Mouse (Mus musculus) brain, embryonic 14.5 days (tissue): Measurements from ENCODE around the gene Adra1b. TPM values are rescaled to one million over a fixed set of nuclear protein-coding genes. Genes with fewer than 3 reads are reported as not detected.

Source experiments
- DNase-seq: peaks from one replicate; pipeline ENCODE4 v3.0.0-alpha.2; 2011; ENCODE audit warnings: low read depth
- CTCF ChIP-seq: fragments of 200-500 bp; IDR thresholded peaks from 2 replicates; pipeline ENCODE4 v1.5.1; 2012; ENCODE audit warnings: inconsistent platforms, mild to moderate bottlenecking, moderate library complexity, borderline replicate concordance; ENCODE audit not compliant: insufficient read depth, insufficient read length; ENCODE audit errors: extremely low read depth
- POLR2A ChIP-seq: fragments of 200-500 bp; IDR thresholded peaks from 2 replicates; pipeline ENCODE4 v1.6.1; 2012; ENCODE audit warnings: mild to moderate bottlenecking, inconsistent platforms, borderline replicate concordance; ENCODE audit not compliant: poor library complexity, insufficient read depth, insufficient read length, severe bottlenecking; ENCODE audit errors: extremely low read depth
- polyA plus RNA-seq: library from polyadenylated mRNA; depleted of rRNA; stranded (reverse); fragments of >200 nt; gene quantifications from 2 replicates; pipeline ENCODE4 v1.2.3, GENCODE M21; 2012; rRNA removed

Adra1b gene
- polyA plus RNA-seq = 5.1 and 9.8 TPM in 2 replicates

DNA sequence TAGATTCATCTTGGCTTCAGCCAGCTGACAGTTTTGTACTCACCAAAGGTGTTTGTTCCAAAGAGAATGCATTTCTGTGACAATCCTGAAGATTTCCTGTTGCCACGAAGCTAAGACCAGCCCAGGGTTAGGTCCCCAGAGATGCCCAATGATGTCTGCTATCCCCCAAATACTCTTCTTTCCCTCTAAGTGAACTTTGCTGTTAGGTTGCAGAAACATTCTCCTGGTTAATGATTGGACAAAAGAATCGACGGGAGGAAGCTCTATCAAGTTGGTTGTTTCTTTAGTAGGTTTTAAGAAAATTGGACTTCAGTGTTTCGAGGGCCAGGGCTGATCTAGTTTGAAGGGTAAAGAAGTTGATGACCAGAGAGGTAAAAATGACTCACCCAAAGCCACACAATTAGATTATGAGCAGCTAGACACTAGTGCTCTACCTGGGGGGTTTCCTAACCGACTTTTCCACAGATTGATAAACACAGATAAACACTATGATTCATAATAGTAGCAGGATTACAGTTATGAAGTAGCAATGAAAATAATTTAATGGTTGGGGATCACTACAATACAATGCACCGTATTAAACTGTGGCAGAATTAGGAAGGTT is at the start of gene Adra1b:
Gene Adra1b, minus strand, starts transcription at position 160 of the 604 bp plus-strand sequence.
- TF ChIP-seq POLR2A (no peak), CTCF (no peak)
- DNase-seq = no peak

DNA sequence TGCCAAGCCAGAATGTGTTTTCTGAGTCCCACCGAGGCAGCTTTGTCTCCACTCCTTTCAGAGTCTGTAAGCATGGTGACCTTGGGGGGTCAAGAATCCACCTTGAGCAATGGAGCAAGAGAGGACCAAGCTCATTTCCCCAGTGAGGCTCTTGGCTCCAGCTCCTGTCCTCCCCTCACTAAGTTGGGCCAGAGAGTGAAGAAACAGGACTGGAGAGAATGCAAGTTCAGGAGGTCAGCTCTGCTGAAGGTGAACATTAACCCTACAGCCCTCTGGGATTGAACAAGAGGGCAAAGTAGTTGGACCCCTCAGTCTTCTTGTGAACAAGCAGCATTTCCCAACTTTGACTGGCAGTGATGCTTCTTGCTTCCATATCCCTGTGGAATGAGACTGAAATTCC is 49.3 kb upstream of the Adra1b start:
- DNase-seq = no peak

DNA sequence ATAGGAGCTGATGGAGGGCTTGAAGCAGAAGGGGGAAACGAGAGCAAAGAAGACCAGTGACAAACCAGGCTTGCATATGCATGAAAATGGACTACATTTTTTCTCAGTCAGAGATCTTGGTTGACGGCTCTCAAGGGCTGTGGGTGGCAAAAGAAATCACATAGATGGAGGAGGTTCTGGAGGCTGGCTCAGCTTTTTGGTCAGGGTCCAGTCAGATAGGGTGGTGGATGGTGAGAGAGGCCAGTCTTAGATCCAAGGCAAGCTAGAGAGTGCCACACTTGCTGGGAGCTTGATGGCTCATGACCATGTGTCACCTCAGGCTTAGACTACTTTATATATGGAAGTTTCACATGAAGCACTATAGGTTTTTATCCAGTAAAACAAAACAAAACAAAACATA is 42.8 kb upstream of the Adra1b start:
- no peak for DNase-seq
- TF ChIP-seq POLR2A (no peak), CTCF (no peak)

More for the DNA sequence above, 49.3 kb upstream of the Adra1b start:
- TF ChIP-seq CTCF (no peak), POLR2A (no peak)

DNA sequence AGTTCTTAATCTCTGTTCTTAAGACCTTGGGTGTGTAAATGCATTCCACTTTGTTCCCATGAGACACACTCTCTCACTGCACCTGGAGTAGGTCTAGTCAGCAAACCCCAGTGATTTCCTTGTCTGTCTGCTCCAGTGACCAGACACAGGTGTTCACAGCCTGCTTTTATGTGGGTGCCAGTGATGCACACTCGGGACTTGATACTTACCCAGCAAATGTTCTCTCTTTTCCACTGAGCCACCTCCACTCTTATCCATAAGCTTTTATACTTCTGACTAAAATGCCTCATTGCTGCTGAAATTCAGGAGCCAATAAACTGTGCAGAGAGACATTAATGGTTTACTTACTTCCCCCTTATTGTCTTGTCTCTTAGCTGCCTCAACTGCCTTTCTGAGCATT is 42.2 kb upstream of the Adra1b start:
- DNase-seq = no peak
- no peak for TF ChIP-seq CTCF

DNA sequence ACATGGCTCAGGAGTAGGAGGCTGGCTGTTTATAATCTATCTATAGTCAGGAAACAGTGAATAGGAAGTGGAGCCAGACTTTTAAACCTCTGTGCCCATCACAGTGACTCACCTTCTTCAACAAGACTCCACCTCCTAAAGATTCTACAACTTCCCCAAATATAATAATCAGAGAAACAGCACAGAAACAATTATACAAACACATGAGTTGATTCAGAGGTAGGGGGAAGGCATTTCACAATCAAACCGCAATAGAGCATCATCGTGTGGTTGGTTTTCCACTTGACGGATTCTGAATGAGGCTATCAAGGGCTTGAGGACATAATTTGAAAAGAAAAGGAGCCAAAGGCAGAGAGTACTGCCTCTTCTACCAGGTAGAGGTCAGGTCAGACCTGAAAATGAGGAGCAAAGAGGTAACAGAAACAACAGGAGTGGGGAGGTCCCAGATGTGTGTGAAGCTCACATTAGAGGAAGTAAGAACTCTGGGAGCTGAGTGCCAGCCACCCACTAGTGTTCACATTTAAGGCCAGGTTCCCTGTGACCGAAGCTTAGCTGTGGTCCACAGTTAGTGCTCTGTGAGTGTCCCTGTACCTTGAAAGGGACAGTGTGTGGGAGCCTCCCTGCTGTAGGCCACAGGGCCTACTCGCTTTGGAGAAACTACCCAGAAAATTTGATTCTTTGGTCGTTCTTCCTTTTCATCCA is 39.6 kb upstream of the Adra1b start:
- DNase-seq = no peak
- TF ChIP-seq CTCF (no peak), POLR2A (no peak)

DNA sequence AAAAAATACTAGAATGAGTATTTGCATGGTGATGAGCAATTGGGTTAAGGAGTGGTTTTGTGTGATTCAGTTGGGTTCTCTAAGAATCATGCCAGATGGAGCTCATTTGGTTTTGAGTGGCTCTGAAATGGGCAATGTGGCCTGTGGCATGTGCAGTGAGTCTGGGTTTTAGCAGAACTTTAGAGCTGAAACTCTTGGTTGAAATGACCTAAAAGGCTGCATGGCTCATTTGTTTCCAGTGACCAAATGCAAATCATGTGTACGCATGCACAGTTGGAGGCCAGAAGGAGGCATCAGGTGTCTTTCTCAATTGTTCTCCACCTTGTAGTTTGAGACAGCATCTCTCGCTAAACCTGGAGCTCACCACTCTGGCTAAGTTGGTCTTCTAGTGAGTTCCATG is 35.0 kb upstream of the Adra1b start:
- DNase-seq = no peak
- TF ChIP-seq POLR2A (no peak), CTCF (no peak)

DNA sequence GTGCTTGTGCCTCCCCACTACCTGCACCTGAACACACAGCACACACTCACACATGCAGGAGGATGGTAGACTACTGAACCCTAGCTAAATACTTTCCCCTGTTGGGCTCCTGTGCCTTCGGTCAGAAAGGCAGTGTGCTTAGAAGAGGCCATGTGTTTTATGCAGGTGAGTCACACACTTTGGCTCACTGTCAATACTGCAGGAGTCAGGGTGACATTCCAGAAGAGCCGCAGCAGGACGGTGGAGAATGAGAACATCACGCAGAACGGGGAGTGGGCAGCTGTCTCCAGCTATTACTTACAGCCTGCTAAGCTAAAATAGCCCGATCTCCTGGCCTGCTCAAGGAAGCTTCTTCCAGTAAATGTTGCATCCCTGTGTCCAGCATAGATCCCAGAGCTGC is 32.5 kb upstream of the Adra1b start:
- DNase-seq = no peak
- TF ChIP-seq POLR2A (no peak), CTCF (no peak)

DNA sequence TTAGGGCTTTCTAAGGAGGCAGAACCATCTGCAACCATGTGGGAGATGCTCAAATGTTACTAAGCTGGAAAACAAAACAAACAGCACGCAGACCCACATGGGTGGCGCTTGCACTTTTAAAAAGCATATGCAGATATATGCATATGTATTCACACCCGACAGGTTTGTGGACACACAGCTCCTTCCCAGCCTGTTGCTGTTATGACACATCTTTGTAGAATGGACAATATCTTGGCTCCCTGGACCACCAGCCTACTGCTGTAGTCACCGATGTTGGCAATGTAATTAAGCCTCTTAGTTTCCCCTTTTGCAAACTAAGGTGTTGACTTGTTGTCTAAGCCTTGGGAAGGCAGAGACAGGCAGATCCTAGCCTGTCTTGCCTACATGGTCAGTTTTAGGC is 32.0 kb upstream of the Adra1b start:
- peak; percentile 22 for DNase-seq
- TF ChIP-seq CTCF = no peak
- no peak for TF ChIP-seq POLR2A

DNA sequence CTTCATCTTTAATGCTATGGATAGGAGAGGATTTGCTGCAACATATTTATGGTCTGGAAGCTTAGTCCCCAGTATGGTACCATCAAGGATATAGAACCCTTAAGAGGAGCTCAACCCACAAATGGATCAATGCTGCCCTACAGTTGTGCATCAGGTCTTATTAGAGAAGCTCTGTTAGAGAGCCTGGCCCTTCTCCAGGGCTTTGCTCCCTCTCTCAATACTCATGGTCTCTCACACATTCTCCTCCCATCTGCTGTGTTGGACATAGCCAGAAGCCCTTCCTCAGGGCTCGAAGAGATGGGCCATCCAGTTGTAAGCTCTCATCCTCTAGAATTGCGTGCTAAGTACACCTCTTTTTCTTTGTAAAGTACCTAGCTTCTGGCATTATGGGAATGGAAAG is 29.2 kb upstream of the Adra1b start:
- TF ChIP-seq POLR2A (no peak), CTCF (no peak)
- no peak for DNase-seq

DNA sequence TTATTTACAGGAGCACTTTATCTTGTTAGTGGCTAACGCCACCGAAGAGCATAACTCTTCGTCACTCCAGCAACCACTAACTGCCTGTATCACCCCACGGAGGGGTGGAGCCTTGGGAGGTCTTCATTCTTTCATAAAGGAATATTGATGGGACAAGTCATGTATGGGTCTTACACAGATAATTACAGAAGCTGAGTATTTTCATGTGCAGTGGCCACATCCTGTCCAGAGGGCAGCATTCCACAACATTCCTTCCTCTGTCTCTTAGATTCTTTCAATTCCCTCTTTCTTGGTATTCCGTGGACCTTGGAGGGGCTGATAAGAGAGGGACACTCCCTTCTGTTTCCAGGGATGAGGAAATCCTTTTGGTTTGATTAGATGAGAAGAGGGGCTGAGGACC is 28.7 kb upstream of the Adra1b start:
- no peak for DNase-seq
- TF ChIP-seq POLR2A (no peak), CTCF (no peak)

DNA sequence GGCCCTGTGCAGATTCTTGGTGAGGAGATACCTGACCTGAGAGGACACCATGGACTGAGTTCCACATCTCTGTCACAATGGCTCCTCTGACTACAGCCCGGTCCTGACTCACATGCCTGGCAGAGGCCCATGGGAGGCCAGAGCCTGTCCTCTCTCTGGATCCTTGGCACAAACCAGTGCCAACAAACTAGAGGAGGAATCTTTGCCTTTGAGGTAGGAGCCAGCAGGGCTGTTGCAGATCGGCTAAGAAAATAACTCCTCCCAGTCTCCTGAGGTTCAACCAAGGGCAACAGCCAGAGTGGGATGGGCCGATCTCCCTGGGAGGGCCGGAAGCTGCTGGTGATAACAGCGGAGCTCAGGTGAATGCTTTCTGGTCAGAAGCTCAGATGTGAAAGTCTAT is 28.2 kb upstream of the Adra1b start:
- no peak for DNase-seq
- no peak for TF ChIP-seq POLR2A
- no peak for TF ChIP-seq CTCF

DNA sequence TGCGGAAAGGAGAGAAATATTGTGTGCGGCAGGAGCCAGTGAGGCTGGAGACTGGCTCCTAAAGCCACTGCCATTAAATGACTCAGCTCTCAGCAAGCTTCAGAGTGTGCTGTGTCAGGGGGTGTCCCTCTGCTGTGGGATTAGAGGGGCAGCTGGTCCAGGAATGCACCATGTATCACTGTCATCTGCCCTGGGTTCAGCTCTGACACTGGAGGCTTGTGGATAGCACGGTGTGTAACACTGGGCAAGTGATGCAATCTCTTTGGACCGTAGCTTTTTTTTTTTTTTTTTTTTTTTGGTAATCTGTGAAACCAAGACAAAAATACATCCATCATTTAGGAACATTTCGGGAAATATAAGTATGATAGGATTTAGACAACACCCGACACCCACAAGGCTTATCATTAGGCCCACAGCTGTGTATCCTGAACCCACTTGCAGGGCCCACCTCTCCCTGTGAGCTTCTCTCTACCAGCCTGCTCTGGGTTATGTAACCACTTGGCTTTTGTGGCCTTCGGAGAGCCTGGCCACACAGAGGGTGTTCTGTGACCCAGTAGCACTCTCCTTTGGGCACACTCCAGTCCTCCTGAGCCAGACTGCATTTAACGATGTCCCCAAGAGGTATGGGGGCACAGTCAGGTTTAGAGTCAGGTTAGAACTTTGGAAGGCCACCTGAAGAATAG is 26.3 kb upstream of the Adra1b start:
- no peak for DNase-seq
- no peak for TF ChIP-seq POLR2A
- no peak for TF ChIP-seq CTCF

DNA sequence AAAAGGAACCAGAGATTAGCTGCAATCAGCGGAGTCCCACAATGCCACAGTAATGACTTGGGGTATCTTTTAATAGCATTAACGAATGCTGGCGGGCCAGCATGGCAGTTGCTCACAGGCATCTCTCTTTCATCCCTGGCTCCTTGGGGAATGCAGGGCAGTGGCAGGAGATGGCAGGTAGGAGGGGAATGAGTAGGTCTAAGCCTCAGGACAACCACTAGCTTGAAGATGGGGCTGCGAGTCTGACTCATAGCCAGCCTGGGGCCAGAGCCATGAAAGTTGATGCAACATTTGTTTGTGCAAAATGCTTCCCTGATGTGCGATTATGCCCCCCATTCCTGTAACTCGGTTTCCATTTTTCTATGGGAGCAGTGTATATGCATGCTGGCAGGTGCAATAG is 25.2 kb upstream of the Adra1b start:
- TF ChIP-seq POLR2A = no peak
- no peak for TF ChIP-seq CTCF
- DNase-seq = peak; percentile 48
